Mouse (Mus musculus) CD8-positive naive resting alpha-beta T cell, adult 2 months (primary cell): ENCODE data around the gene Rnf150.
A peak's percentile ranks its signal among the peaks of the same experiment; 100 is the strongest.
"Not testable (repeated sequence)": the region's sequence is repeated elsewhere in the genome, so short reads cannot be mapped to it uniquely, and the experiment has no call there.

Source experiments
- DNase-seq, 2 experiments: peaks; one replicate each; pipeline ENCODE4 v3.0.0; 2022; ENCODE audit warnings: low read depth in 2 of 2, low spot score in 2 of 2

The Rnf150 gene

GRCm38 (mm10) chr8:83074248-83074647, 211.1 kb downstream of the Rnf150 start:
- no peak for DNase-seq

DNA sequence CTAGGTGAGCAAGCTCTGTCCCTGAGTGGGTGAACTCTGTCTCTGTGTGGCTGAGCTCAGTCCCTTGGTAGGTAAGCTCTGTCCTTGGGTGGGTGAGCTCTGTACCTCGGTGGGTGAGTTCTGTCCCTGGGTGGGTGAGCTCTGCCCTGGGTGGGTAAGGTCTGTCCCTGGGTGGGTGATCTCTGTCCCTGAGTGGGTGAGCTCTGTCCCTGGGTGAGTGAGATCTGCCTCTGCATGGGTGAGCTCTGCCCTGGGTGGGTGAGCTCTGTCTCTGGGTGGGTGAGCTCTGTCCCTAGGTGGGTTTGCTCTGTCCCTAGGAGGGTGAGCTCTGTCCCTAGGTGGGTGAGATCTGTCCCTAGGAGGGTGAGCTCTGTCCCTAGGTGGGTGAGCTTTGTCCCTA, 213.5 kb downstream of the Rnf150 start:
- DNase-seq, result no peak

DNA sequence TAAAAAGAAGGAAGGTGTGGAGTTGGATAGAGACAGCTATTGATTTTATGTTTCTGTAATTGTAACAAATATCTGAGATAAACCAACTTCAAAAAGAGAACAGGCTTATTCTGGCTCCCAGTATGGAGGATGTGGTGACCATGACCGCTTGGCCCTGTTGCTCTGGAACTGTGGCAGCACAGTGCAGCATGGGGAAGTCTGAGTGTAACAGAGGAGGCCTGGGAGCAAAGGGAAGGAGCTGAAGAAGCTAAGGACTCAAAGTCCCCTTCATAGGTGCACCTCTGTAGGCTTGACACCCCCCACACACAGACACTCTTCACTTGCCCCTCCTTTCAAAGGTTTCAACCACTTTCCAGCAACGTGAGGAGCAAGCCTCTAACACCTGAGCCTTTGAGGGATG, 214.2 kb downstream of the Rnf150 start:
- no peak for DNase-seq

- DNase-seq, result no peak
Measured at GRCm38 (mm10) chr8:83078701-83079533, 215.8 kb downstream of the Rnf150 start.

GRCm38 (mm10) chr8:83079534-83079844, 216.3 kb downstream of the Rnf150 start:
- DNase-seq, result no peak

DNA sequence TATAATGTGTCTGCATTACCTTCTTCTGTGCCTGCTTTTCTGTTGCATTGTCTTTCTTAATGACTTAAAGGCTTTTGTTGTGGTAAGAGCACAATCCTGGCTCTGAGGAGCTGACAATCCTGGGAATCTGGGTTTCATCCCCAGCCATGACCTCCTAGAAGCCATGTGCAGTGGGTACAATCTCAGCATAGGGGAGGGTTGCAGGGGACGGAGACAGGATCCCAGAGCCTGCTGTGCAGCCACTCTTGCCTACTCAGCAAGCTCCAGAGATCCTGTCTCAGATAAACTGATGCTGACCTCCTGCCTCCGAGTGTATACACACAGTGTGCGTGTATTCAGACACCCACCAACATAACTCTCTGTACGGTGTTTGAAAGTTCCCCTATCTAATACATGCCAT, 218.1 kb downstream of the Rnf150 start:
- DNase-seq, result no peak

DNA sequence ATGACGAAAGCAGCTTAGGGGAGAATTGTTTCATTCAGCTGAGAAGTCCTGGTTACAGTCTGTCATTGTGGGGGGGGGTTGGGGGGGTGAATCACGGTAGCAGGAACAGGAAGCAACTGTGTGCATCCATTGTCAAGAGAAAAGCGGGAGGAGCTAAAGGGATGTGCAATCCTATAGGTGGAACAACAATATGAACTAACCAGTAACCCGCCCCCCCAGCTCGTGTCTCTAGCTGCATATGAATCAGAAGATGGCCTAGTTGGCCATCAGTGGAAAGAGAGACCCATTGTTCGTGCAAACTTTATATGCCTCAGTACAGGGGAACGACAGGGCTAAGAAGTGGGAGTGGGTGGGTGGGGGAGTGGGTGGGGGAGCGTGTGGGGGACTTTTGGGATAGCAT, 218.7 kb downstream of the Rnf150 start:
- not testable (repeated sequence) for DNase-seq

DNA sequence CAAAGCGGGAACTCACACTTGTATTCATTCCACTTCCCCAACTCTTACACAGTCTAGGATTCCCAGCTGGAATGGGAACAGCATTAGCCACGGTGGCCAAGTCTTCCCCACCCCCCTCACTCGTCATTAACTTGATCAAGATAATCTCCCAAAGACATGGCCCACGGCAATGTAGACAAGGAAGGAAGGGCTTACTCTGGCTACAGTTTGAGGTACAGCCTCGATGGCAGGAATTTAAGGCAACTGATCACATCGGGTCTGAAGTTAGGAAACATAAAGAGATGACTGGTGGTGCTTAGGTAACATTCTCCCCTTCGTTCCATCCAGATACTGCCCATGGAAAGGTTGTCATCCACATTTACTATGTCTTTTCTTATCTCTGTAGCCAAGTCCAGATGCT, 219.1 kb downstream of the Rnf150 start:
- DNase-seq, result no peak

DNA sequence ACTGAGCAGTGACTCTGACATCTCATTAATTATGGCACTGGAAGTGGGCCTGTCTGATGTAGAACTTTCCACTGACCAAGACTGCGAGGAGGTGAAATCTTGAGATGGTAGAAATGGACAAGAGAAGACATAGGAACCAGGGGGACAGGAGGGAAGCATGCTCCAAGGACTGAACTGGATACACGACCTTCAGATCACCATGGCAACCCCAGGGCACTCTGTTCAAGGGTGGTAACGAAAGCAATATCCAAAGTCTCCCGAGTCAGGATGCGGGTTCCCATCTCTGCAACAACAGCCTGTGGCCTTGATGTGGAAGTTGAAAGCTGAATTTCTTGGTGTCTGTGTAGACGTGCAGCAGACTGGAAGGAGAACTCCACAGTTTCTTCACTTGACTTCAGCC, 220.3 kb downstream of the Rnf150 start:
- no peak for DNase-seq

GRCm38 (mm10) chr8:83085581-83085980, 222.4 kb downstream of the Rnf150 start:
- DNase-seq, result no peak

DNA sequence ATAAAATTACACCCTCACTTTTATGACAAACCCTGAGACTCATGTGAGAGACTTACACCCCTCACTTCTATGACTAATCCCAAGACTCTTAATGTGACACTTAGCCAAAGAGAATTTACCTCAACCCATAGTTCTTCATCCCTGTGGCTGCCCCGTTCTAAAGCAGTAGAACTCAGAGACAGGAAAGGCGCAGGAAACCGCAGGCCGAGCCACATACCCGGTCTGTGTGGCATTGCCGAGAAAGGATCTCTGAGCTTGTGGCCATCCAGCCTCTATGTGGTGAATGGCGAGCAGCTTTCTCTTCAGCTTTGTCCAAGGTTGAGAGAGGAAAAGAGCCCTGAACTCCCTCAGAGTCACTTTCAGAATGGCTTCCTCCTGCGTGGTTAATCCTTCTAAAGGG, 223.5 kb downstream of the Rnf150 start:
- no peak for DNase-seq

GRCm38 (mm10) chr8:83087604-83088003, 224.4 kb downstream of the Rnf150 start:
- DNase-seq, result no peak

- DNase-seq, result no peak
Measured at GRCm38 (mm10) chr8:83088156-83088555, 225.0 kb downstream of the Rnf150 start.

DNA sequence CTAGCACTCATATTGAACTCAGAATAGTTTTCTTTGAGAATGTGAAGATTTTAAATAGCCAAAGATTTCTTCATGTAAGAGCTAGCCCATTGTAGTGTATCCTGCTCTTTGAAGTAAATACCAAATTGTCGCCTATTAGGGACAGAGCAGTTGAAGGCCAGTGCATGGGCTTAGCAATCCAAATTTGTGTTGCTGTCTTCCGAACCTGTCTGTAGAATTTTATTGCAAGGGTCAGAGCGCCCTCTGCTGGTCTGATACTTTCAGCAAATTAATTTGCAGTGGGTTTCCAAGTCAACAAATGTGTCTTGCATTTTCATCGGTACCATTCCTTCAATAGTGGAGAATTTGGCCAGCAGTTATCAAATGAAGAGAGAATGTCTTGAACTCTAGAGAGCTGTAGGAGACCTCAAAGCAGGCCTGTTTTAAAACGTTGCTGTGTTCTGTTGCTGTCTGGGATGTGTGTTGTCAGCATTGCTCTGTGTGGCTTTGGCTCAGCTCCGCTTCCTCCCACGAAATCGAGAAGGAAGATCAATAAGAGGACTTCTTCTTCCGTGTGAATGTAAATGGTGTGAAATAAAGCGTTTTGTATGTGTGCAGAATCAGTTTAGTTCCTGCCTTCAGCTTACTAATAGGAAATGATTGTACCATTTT, 226.3 kb downstream of the Rnf150 start:
- peak; percentile 30 to 55 for DNase-seq

GRCm38 (mm10) chr8:83090446-83090845, 227.3 kb downstream of the Rnf150 start:
- no peak for DNase-seq

DNA sequence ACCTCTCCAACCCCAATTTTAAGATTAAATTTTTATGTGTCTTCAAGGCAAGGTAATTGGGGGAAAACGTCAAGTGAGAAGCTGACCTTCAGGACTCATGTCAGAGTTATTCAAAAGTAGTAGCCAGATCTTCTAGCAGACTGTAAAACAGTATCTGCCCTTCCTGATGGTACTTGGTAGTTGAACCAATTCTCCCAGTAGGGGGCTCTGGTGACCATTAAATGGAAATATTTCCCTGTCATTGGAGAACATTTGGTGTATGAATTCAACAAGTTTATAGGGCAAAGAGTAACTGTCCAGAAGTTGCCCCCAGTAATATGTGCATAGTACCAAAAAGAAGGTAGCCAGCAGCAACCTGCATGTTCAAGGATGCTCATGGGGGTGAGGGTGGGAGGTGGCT, 236.9 kb downstream of the Rnf150 start:
- DNase-seq, result no peak

- no peak for DNase-seq
Measured at GRCm38 (mm10) chr8:83102957-83103510, 239.9 kb downstream of the Rnf150 start.

GRCm38 (mm10) chr8:83103968-83104367, 240.8 kb downstream of the Rnf150 start:
- DNase-seq, result no peak

GRCm38 (mm10) chr8:83109756-83110155, 246.6 kb downstream of the Rnf150 start:
- DNase-seq, result no peak

- DNase-seq, result no peak
Measured at GRCm38 (mm10) chr8:83110177-83110576, 247.0 kb downstream of the Rnf150 start.

GRCm38 (mm10) chr8:83135086-83135485, 271.9 kb downstream of the Rnf150 start:
- DNase-seq, result no peak

DNA sequence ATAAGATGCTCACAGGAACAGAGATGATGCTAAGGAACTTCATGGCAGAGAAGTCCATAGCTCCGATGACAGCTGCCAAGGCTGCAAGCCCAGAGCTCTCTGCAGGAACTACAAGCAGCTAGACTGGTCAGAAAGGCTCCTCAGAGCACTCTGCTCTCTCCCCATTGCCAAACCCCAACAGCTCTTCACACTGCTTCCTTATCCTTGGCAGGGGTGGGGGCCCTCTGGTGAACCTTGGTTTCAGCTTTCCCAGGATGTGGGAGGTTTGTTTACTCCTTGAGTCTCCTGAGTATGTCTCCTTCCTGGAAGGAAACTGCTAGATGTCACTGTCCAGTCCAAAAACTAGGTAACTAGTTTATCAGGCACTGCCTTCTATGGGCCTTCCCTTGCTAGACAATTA, 276.9 kb downstream of the Rnf150 start:
- DNase-seq, result no peak

- no peak for DNase-seq
Measured at GRCm38 (mm10) chr8:83140701-83141111, 277.6 kb downstream of the Rnf150 start.
